Mouse (Mus musculus): ENCODE results near the gene Aga.
A peak's percentile ranks its signal among the peaks of the same experiment; 100 is the strongest.
"Not testable (repeated sequence)": the region's sequence is repeated elsewhere in the genome, so short reads cannot be mapped to it uniquely, and the experiment has no call there.

Gene Aga

GRCm38 (mm10) chr8:53511551-53512127, at the start of gene Aga:
Gene Aga, plus strand, starts transcription at chr8:53511727.
- peak; percentile 94 for DNase-seq

DNA sequence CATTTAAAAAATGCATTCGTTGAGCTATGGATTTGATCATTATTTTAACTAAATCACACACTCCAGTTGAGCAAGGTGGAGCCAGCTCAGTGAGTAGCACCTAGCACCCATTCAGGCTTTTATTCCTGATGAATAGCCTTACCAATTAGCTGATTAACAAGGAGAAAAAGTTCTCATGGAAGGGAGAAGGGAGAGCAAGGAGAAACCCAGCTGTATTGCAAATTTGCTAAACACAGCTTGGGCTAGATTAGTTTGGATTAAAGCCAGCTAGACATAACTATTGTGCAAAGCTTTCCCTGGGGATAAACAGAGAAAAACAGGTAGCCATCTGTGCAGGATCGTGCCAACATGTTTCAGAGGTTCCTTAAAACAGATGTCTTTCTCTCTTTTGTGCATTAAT, 22.5 kb upstream of the Aga start:
- DNase-seq: no peak

- no peak for DNase-seq
Observed at GRCm38 (mm10) chr8:53496216-53496615, 15.3 kb upstream of the Aga start.

DNA sequence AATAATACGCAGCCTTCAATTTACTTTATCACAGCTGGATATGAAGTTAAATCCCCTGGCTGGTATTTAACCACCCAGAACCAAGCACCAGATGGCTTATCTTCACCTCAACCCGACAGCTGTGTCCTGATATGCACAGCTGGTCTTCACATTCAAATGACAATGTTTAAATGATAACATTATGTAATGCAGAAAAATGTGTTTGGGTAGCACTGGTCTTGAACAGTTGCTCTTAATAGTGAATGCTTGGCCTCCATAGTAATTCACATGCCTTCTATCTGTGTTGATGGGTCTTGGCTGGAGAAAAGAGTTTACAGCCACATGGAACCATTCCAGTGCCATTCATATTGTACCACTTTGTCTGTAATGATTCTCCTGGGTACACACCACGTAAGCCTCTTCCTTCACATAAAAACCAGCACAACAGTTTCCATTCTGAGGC, 14.6 kb upstream of the Aga start:
- no peak for DNase-seq

DNA sequence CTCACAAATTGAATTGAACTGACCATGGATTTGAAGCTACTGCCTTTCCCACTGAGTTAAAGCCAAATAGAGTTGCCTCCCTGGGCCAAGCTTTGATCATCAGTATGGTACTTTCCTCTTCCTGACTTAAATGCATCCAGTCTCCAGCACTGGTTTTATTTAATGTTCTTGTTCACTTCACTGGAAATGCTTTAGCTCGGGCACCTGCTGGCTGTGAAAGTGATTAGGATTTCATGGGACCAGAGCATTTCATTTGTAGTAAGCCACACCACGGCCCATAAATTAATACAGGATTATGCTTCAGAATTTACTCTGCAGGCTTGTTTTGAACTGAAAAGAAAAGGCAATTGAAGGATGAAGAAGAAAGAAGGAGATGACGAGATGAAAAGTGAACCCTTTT, 26.5 kb downstream of the Aga start:
- not testable (repeated sequence) for DNase-seq

- DNase-seq: no peak
Observed at GRCm38 (mm10) chr8:53539585-53539984, 28.1 kb downstream of the Aga start.

GRCm38 (mm10) chr8:53562441-53563040, 51.0 kb downstream of the Aga start:
- no peak for DNase-seq

- DNase-seq: no peak
Observed at GRCm38 (mm10) chr8:53566223-53566622, 54.7 kb downstream of the Aga start.

Measured in kidney, postnatal 14 days (tissue).